Mouse (Mus musculus): ENCODE data around the gene Nhp2. TPM values are rescaled to one million over a fixed set of nuclear protein-coding genes. Genes with fewer than 3 reads are reported as not detected.
"Not testable (repeated sequence)": the region's sequence is repeated elsewhere in the genome, so short reads cannot be mapped to it uniquely, and the experiment has no call there.

The Nhp2 gene
- polyA plus RNA-seq, 1 experiment from 2014 or later, result 174 TPM

- Histone ChIP-seq H3K9ac (replicated peaks; ENCODE audit: low read depth, low read length) (no peak overlapping the region), H3K27ac (ENCODE audit: low read length) (no peak overlapping the region), H3K4me2 (replicated peaks; ENCODE audit: low read depth, low read length) (no peak overlapping the region), H3K4me3 (ENCODE audit: low read depth, low read length) (no peak overlapping the region), H3K9me3 (ENCODE audit: control insufficient read depth, low read depth, low read length) (no peaks in the 10 kb centered on the region), H3K27me3 (ENCODE audit: control insufficient read depth, insufficient read depth, low read length) (no peaks in the 10 kb centered on the region), H3K4me1 (ENCODE audit: control insufficient read depth, insufficient read depth, low read length) (peaks cover 6% of the 10 kb centered on the region; the same call in 1 of the 2 replicates), H3K36me3 (ENCODE audit: control insufficient read depth, insufficient read depth, low read length) (peaks cover 32% of the 10 kb centered on the region)
- WGBS, result 92% methylated on average over 2 of the region's 2 CpGs
- ATAC-seq (ENCODE audit: insufficient number of reproducible peaks, insufficient read depth, low FRiP score, low read depth), result no peak
Measured at GRCm38 (mm10) chr11:51621776-51622175, 2.2 kb downstream of the Nhp2 start.

- H3K27ac ChIP-seq (ENCODE audit: low read length), result no peak overlapping the region
- no peaks in the 10 kb centered on the region for H3K9me3 ChIP-seq (ENCODE audit: control insufficient read depth, low read depth, low read length)
- no peak for ATAC-seq (ENCODE audit: insufficient number of reproducible peaks, insufficient read depth, low FRiP score, low read depth)
- H3K9ac ChIP-seq (replicated peaks; ENCODE audit: low read depth, low read length), result no peak overlapping the region
- H3K36me3 ChIP-seq (ENCODE audit: control insufficient read depth, insufficient read depth, low read length), result peaks cover 36% of the 10 kb centered on the region
- H3K4me1 ChIP-seq (ENCODE audit: control insufficient read depth, insufficient read depth, low read length), result peaks cover 6% of the 10 kb centered on the region; the same call in 1 of the 2 replicates
- no peaks in the 10 kb centered on the region for H3K27me3 ChIP-seq (ENCODE audit: control insufficient read depth, insufficient read depth, low read length)
- 82% methylated on average over 7 of the region's 7 CpGs for WGBS
- H3K4me2 ChIP-seq (replicated peaks; ENCODE audit: low read depth, low read length), result no peak overlapping the region
- H3K4me3 ChIP-seq (ENCODE audit: low read depth, low read length), result no peak overlapping the region
Measured at GRCm38 (mm10) chr11:51622971-51623491, 3.5 kb downstream of the Nhp2 start.

GRCm38 (mm10) chr11:51625187-51625820 is 5.8 kb downstream of the Nhp2 start:
- ATAC-seq (ENCODE audit: insufficient number of reproducible peaks, insufficient read depth, low FRiP score, low read depth), result no peak
- no peaks in the 10 kb centered on the region for H3K27me3 ChIP-seq (ENCODE audit: control insufficient read depth, insufficient read depth, low read length)
- H3K27ac ChIP-seq (ENCODE audit: low read length), result no peak overlapping the region
- H3K36me3 ChIP-seq (ENCODE audit: control insufficient read depth, insufficient read depth, low read length), result peaks cover 36% of the 10 kb centered on the region
- H3K4me1 ChIP-seq (ENCODE audit: control insufficient read depth, insufficient read depth, low read length), result peaks cover 6% of the 10 kb centered on the region; the same call in 1 of the 2 replicates
- no peak overlapping the region for H3K9ac ChIP-seq (replicated peaks; ENCODE audit: low read depth, low read length)
- H3K4me2 ChIP-seq (replicated peaks; ENCODE audit: low read depth, low read length), result no peak overlapping the region
- WGBS, result 78% methylated on average over 5 of the region's 5 CpGs
- H3K4me3 ChIP-seq (ENCODE audit: low read depth, low read length), result no peak overlapping the region
- H3K9me3 ChIP-seq (ENCODE audit: control insufficient read depth, low read depth, low read length), result no peaks in the 10 kb centered on the region

- WGBS, result 95% methylated on average over 9 of the region's 9 CpGs
- H3K9me3 ChIP-seq (ENCODE audit: control insufficient read depth, low read depth, low read length), result no peaks in the 10 kb centered on the region
- no peak overlapping the region for H3K4me3 ChIP-seq (ENCODE audit: low read depth, low read length)
- no peaks in the 10 kb centered on the region for H3K27me3 ChIP-seq (ENCODE audit: control insufficient read depth, insufficient read depth, low read length)
- H3K4me1 ChIP-seq (ENCODE audit: control insufficient read depth, insufficient read depth, low read length), result no peaks in the 10 kb centered on the region
- H3K4me2 ChIP-seq (replicated peaks; ENCODE audit: low read depth, low read length), result no peak overlapping the region
- no peak overlapping the region for H3K9ac ChIP-seq (replicated peaks; ENCODE audit: low read depth, low read length)
- no peak overlapping the region for H3K27ac ChIP-seq (ENCODE audit: low read length)
- H3K36me3 ChIP-seq (ENCODE audit: control insufficient read depth, insufficient read depth, low read length), result peaks cover 28% of the 10 kb centered on the region
- ATAC-seq (ENCODE audit: insufficient number of reproducible peaks, insufficient read depth, low FRiP score, low read depth), result no peak
Measured at GRCm38 (mm10) chr11:51627425-51627824, 7.9 kb downstream of the Nhp2 start.

- no peak overlapping the region for H3K4me2 ChIP-seq (replicated peaks; ENCODE audit: low read depth, low read length)
- 87% methylated on average over 8 of the region's 8 CpGs for WGBS
- no peaks in the 10 kb centered on the region for H3K27me3 ChIP-seq (ENCODE audit: control insufficient read depth, insufficient read depth, low read length)
- H3K27ac ChIP-seq (ENCODE audit: low read length), result no peak overlapping the region
- no peak overlapping the region for H3K9ac ChIP-seq (replicated peaks; ENCODE audit: low read depth, low read length)
- no peak overlapping the region for H3K4me3 ChIP-seq (ENCODE audit: low read depth, low read length)
- peaks cover 25% of the 10 kb centered on the region for H3K36me3 ChIP-seq (ENCODE audit: control insufficient read depth, insufficient read depth, low read length)
- no peaks in the 10 kb centered on the region for H3K9me3 ChIP-seq (ENCODE audit: control insufficient read depth, low read depth, low read length)
- no peaks in the 10 kb centered on the region for H3K4me1 ChIP-seq (ENCODE audit: control insufficient read depth, insufficient read depth, low read length)
- ATAC-seq (ENCODE audit: insufficient number of reproducible peaks, insufficient read depth, low FRiP score, low read depth), result no peak
Measured at GRCm38 (mm10) chr11:51627907-51628306, 8.4 kb downstream of the Nhp2 start.

GRCm38 (mm10) chr11:51629651-51630314 is 10.2 kb downstream of the Nhp2 start:
- Histone ChIP-seq H3K27me3 (ENCODE audit: control insufficient read depth, insufficient read depth, low read length) (no peaks in the 10 kb centered on the region), H3K27ac (ENCODE audit: low read length) (no peak overlapping the region), H3K4me3 (ENCODE audit: low read depth, low read length) (no peak overlapping the region), H3K36me3 (ENCODE audit: control insufficient read depth, insufficient read depth, low read length) (peaks cover 11% of the 10 kb centered on the region), H3K4me2 (replicated peaks; ENCODE audit: low read depth, low read length) (no peak overlapping the region), H3K9ac (replicated peaks; ENCODE audit: low read depth, low read length) (no peak overlapping the region), H3K9me3 (ENCODE audit: control insufficient read depth, low read depth, low read length) (no peaks in the 10 kb centered on the region), H3K4me1 (ENCODE audit: control insufficient read depth, insufficient read depth, low read length) (peaks cover 2% of the 10 kb centered on the region; the same call in 1 of the 2 replicates)
- 78% methylated on average over 15 of the region's 15 CpGs for WGBS
- no peak for ATAC-seq (ENCODE audit: insufficient number of reproducible peaks, insufficient read depth, low FRiP score, low read depth)

GRCm38 (mm10) chr11:51632130-51632753 is 12.7 kb downstream of the Nhp2 start:
- Histone ChIP-seq H3K9me3 (ENCODE audit: control insufficient read depth, low read depth, low read length) (no peaks in the 10 kb centered on the region), H3K27me3 (ENCODE audit: control insufficient read depth, insufficient read depth, low read length) (no peaks in the 10 kb centered on the region), H3K4me1 (ENCODE audit: control insufficient read depth, insufficient read depth, low read length) (peaks cover 10% of the 10 kb centered on the region; the same call in 1 of the 2 replicates), H3K4me2 (replicated peaks; ENCODE audit: low read depth, low read length) (no peak overlapping the region), H3K4me3 (ENCODE audit: low read depth, low read length) (no peak overlapping the region), H3K27ac (ENCODE audit: low read length) (no peak overlapping the region), H3K36me3 (ENCODE audit: control insufficient read depth, insufficient read depth, low read length) (peaks cover 3% of the 10 kb centered on the region; the same call in 1 of the 2 replicates), H3K9ac (replicated peaks; ENCODE audit: low read depth, low read length) (no peak overlapping the region)
- ATAC-seq (ENCODE audit: insufficient number of reproducible peaks, insufficient read depth, low FRiP score, low read depth), result no peak
- 89% methylated on average over 6 of the region's 6 CpGs for WGBS

- H3K36me3 ChIP-seq (ENCODE audit: control insufficient read depth, insufficient read depth, low read length), result not testable (repeated sequence)
Measured at GRCm38 (mm10) chr11:51633200-51633599, 13.7 kb downstream of the Nhp2 start.

More at GRCm38 (mm10) chr11:51633200-51633599, 13.7 kb downstream of the Nhp2 start:
- H3K4me3 ChIP-seq (ENCODE audit: low read depth, low read length); H3K27me3 ChIP-seq (ENCODE audit: control insufficient read depth, insufficient read depth, low read length); H3K9ac ChIP-seq (replicated peaks; ENCODE audit: low read depth, low read length); H3K4me2 ChIP-seq (replicated peaks; ENCODE audit: low read depth, low read length); ATAC-seq (ENCODE audit: insufficient number of reproducible peaks, insufficient read depth, low FRiP score, low read depth); H3K27ac ChIP-seq (ENCODE audit: low read length); H3K9me3 ChIP-seq (ENCODE audit: control insufficient read depth, low read depth, low read length); H3K4me1 ChIP-seq (ENCODE audit: control insufficient read depth, insufficient read depth, low read length): not testable (repeated sequence)
- WGBS, result 93% methylated on average over 7 of the region's 7 CpGs
